Mouse (Mus musculus) thymus, postnatal 36 days (tissue): ENCODE measurements around the gene Cox8a.

ENCODE experiments used
- DNase-seq, 2 experiments: peaks; one replicate each; pipeline ENCODE4 v3.0.0; 2022; ENCODE audit warnings: mixed read lengths in 2 of 2

Cox8a gene

DNA sequence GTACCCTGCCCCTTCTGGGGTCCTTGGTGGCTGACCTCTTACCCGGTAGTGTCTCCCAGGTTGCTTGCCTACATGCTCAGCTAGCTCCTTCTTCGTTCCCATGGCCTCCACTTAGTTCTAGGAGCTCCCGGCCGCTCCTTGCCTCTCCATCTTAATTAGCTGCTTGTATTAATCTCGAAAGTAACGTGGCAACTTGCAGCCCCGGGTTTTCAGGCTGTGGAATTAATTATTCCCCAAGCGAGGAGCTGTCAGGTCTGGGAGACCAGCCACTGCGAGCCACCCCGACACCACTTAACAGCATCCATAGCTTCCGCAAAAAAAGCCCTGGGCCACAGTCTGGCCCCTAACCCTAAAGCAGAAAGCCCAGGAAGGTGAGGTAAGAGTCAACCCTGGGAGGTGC lies 34.0 kb downstream of the Cox8a start:
- DNase-seq: no peak

DNA sequence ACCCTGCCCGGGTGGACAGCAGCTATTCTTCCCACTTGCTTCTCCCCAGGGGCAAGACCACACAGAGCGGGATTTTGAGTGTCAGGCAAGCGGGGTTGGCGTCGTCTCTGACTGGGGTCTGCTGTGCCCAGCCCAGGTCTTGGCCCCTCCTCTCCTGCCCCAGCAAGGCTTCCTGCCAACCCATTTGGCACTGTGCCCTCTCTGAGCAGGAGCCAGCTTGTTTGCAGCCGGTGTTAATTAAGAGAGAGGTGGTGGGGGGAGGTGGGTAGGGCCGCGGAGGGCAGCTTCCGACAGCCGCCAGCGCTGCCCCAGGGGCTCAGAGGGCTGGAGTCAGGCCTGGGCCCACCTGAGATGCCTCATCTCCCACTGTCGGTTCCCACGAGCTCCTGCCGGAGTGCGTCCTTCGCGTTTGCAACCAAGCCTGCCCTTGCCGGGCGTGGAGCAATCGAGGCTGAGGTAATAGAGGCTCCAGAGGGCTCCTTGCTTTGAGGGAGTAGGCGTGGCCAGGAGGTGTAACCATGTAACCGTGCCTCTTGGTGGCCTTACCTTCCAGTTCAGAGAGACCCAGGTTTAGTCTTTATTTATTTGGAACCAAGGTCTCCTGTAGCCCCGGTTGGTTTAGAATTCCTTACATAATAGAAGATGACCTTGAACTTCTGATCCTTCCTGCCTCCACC lies 35.0 kb downstream of the Cox8a start:
- DNase-seq: peak; percentile 45 to 67

DNA sequence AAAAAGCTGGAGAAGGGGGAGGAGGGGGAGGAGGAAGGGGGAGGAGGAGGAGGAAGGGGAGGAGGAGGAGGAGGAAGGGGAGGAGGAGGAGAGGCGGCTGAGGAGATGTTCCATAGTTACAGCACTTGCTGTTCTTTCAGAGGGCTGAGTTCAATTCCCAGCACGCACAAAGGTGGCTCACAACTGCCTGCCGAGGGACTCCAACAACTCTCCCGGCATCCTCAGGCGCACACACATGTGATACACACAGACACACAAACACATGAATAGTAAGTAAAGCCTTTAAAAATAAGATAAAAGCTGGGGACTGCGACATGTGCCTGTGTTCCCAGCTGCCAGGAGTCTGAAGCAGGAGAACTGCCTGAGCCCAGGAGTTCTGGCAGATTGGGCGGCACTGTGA lies 35.9 kb downstream of the Cox8a start:
- DNase-seq: no peak

DNA sequence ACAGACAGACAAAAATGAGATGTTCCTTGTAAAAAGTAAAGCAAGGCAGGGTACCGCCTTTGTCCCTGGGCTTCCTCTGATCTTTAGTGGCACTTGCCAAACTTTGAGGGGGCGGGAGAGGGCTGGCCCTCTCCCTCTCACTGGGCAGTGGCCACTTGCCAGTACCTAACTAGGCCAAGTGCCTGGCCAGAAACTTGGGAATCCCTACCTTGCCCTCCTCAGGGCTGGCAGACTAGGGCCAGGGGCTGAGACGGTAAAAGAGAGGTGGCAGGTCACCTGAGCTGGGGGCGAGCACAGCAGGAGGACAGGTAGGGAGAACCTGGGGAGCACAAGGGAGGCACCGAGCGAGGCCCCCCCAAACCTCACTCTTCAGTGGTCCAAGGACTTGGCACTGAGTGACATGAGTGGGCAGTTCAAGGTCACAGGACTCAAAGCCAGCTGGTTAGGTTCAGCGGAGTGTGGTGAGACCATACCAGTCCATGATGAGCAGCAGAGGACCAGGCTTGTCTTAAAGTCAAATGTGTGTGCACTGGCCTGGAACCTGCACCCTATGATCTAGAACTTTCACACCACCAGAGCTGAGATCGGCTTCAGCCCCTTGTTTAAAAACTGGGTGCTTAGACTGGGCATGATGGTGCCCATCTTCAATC lies 36.5 kb downstream of the Cox8a start:
- DNase-seq: no peak

DNA sequence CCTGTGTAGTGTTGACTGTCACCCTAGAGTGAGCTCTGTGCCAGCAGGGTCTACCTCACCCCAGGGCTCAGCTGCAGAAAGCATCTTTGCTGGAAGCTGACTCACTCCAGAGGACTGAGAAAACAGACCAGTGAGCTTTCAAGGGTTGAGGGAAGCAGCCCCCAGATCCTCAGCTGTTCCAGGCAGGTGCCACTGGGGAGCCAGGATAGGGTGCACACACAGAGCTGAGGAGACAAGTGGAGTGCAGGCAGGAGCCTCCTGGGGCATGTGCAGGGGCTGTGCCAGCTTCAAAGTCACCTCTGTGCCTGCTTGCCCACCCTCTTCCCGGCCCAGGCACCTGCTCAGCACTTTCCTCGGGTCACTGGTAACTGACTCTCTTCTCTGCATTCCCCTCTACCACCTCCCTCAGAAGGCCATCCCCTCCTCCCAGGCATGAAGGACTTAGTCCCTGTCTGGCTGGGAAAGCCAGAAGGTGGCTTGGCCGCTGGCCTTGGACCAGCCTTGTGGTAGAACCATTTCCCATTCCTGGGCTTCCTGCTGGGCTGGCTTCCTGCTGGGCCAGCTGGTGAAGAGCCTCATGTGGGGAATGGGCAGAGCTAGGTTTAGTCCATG lies 38.5 kb downstream of the Cox8a start:
- DNase-seq: no peak

DNA sequence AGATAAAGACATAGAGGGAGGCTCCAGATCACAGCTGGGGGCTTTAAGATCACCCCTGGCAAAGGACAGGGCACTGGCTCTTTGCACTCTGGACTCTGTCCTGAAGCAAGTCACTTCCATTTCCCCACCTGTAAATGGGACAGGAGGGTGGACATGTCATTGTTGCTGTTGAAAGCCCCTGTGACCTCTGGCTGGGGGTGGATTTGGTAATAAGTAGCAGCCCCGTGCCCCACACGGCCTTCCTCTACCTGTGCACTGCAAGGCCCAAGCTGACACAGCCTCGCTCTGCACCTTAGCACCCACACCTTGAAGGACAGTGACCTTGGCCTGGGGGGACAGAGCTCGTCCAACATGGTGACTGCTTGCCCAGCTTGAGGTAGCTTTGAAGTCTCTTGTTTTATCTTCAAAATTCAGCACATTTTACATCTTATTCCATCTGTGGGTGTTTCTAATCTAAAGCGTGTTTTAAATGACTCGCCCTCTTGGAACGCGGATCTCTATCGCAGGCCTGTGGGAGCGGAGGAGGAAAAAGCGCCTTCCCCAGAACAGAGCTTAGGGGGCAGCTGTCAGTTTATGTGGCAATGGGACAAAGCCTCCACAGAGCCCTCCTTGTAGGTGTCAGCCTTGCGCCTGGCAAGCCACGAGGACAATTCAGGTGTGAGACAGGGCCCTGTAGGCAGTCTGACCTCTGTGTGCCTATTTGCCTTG lies 39.5 kb downstream of the Cox8a start:
- no peak for DNase-seq

DNA sequence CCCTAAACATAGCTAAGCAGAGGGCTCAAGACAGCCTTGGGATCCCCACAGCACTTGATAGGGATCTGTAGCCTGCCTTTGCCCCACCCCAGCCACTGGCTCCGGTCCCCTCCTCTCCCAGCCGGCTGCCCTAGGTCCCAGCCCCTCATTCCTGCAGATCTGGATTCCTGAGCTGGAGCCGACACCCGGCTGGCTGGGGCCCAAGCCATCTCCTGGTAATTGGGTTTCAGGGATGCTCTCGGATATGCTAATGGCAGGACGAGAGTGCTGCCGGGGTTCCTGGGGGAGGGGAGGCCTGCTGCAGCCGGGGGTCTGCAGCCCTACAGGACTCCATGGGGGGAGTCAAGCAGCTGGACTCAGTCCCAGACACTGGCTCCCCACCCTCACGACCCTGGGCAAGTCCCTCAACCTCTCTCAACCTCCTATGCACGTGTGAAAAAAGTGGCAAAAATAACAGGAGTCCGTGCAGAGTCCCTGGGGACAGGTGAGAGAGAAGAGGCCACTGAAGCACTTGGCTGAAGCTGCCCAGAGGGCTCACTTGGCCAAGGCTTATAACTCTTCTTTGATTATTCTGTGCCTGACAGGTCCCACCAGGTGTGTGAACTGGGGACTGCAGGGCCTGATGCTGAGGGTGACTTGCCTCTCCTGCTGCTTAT lies 41.2 kb downstream of the Cox8a start:
- DNase-seq: no peak

DNA sequence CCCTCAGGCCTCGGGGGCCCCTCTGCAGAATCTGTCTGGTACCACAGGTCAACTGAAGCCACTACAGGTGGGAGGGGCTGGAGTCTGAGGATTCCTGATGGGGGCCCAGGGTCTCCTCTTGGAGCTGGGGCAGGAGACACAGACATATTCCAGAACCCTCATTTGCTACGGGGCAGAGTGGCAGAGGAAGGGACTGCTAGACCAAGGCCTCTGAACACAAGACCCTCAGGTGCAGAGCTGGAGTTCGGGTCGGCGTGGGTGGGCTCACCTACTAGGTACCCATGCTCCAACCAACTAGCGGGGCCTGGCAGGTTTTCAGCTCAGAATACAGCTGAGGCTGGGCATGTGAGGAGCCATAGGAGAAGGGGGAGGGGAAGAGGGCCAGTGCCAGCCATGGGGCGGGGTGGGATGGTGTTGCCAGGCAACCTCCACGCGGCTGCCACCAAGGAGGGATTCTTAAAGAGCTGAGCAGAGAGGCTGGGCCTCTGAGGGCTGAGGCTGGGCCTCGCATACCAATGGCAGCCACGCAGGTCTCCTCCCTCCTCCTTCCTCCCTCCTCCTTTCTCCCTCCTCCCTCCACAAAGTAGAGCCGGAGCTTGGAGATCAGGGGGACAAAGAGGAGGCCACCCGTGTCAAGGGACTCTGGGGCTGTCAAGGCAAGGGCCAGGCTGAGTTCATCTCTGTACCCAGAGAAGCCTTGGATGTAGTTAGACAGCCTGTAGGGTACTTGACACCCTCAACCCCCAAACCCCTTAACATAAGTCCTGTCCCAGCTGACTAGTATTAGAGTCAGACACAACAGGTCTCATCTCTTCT lies 45.2 kb downstream of the Cox8a start:
- DNase-seq: no peak

DNA sequence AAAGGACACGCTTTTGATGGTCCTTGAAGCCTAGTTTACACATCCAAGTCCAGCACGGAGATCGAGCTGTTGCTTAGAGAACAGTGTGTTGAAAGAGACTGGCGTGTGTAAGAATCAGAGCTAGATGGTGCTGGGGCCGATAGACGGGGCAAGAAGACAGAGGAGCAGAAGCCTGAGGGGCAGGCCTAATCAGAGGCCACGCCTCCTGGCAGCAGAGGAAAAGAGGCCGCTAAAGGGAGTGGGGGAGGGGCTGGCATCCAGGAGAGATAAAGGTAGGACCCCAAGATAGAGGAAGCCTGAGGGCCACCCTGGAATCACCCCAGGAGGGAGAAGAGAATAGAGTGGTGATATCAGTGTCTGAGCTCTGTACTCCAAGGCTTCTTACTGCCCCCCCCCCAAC lies 46.0 kb downstream of the Cox8a start:
- no peak for DNase-seq

DNA sequence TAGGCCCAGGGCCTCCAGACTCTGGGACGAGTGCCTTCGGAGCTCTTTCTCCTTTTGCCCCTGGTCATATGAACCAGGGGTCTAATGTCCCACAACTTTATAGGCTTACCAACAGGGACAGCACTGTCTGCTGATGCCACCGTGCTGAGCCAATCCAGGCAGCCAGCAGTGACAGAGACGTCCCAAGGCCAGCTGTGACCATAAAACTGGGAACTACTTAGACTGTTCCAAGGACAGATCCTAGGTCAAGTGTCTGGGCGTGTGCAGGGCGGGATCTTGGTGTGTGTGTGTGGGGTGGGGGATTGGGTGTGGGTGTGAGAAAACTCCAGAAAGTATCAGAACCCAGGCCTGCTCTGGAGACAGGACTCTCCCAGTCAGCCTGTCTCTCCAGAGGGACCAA lies 46.5 kb downstream of the Cox8a start:
- no peak for DNase-seq

DNA sequence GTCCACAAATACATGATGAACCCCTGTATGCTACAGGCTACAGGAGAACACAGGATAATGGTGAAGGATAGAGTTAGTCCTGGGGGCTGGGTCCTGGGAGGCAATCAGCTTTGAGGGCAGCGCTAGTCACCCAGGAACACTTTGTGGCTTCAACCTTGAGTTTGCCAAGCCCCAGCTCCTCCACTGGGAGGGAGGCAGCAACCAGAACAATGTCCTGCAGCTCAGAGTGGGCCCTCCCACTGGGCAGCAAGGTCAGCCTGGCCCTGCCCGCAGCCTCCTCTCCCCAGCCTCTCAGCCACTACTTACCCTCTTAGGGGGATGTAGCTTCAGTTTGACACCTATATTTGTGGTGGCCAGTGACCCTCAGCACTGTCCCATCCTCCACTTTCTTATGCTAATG lies 49.0 kb downstream of the Cox8a start:
- DNase-seq: no peak

DNA sequence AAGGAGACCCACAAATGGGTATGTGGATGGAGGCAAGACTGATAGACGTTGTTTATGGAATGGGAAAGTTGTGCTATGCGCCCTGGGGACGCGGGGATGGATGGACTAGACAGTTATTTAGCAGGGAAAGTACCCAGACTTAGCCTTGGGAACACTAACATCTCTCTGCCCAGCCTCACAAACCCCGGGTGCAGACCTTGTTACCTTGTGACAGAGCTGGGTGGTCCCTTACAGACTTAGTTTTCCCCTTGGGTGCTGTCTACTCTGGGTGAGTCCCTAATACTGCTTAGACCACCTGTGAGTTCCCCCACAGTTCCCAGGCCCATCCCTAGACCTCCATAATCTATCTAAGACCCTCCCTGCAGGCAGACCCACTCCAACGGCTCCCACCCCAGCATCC lies 50.6 kb downstream of the Cox8a start:
- no peak for DNase-seq

DNA sequence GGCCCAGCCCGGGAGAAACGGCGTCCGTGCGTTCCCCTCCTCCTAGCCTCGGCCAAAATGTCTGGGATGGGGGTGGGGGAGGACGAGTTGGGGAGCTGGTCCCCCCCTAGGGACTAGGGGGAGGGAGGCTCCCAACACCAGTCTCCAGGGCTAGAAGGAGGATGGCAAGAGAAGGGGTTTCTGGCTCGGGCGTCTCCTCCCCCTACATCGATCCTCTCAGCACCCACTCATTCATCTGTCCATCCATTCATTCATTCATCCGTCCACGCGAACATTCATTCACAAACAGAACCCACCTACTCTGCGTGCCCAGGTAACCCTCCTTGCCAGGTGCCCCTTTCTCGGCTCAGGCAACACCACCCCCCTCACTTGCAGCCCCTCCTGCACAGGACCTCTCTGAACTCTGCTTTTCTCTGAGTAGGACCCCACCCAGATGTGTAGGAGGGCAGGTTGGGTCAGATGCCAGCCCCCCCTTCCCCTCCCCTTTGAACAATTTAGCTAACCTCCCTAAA lies 51.2 kb downstream of the Cox8a start:
- no peak for DNase-seq

DNA sequence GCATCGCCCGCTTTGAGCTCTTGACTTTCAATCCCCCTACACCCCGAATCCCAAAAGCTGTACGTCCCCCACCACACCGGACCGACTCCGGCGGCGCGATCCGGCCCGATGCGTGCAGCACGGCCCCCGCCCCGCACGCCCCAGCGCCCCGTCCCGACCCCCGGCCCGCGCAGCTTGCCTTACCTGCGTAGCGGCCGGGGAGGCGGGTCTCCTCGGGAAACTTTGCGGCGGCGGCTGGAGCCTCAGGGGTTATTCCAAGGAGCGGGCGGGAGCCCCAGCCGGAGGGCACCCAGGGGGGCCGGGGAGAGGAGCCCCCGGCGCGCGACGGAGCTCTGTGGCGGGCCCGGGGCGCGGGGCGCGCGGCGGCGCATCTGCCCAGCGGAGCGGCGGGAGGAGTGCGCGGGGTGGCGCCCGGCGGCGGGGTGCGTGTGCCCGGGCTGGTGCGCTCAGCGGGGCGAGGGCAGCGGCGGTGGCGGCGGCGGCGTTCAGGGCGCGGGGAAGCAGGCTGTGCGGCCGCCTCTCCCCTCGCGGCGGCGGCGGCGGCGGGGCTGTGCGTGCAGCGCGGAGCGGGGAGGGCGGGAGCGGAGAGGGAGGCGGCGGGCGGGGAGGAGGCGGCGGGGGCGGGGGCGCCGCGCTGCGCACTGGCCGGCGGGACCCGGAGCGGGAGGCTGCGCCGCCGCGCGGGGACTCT lies 51.8 kb downstream of the Cox8a start:
- DNase-seq: peak; percentile 17 to 36
